Mouse (Mus musculus) MEL (cell line): ENCODE measurements around the gene Col20a1. TPM values are rescaled to one million over a fixed set of nuclear protein-coding genes. Genes with fewer than 3 reads are reported as not detected.

Source experiments
- DNase-seq: peaks from one replicate; pipeline ENCODE4 v3.0.0; 2011; ENCODE audit warnings: low read depth, low spot score
- H3K27ac ChIP-seq: 2 replicates; pipeline ENCODE4 v1.5.1; 2012; ENCODE audit warnings: low read depth, mild to moderate bottlenecking, control low read depth, low read length, moderate library complexity; ENCODE audit not compliant: control insufficient read depth
- H3K27me3 ChIP-seq, 2 experiments: fragments of 150-350 bp in 1 of 2; sonication (generic) in 1 of 2; 2 replicates each; pipeline ENCODE4 v1.6.1; 2012; ENCODE audit warnings: low read length in 2 of 2, mild to moderate bottlenecking in 2 of 2, improper control_type of control experiment in 1 of 2, moderate library complexity in 1 of 2; ENCODE audit not compliant: insufficient read depth in 2 of 2, control insufficient read depth in 1 of 2
- H3K36me3 ChIP-seq, 2 experiments: 2 replicates each; pipeline ENCODE4 v1.6.1; 2012 to 2014; ENCODE audit warnings: low read length in 2 of 2, improper control_type of control experiment in 1 of 2, inconsistent platforms in 1 of 2, mild to moderate bottlenecking in 1 of 2; ENCODE audit not compliant: insufficient read depth in 2 of 2, control insufficient read depth in 1 of 2
- H3K4me1 ChIP-seq, 2 experiments: fragments of 150-350 bp in 1 of 2; sonication (generic) in 1 of 2; 2 replicates each; pipeline ENCODE4 v1.6.1; 2012; ENCODE audit warnings: low read length in 2 of 2, improper control_type of control experiment in 1 of 2, mild to moderate bottlenecking in 1 of 2; ENCODE audit not compliant: insufficient read depth in 2 of 2, control insufficient read depth in 1 of 2
- H3K4me3 ChIP-seq, 2 experiments: fragments of 150-350 bp in 1 of 2; sonication (generic) in 1 of 2; 2 replicates each; pipeline ENCODE4 v1.5.1; 2012; ENCODE audit warnings: low read depth in 2 of 2, low read length in 2 of 2, mild to moderate bottlenecking in 2 of 2, moderate library complexity in 2 of 2, control low read depth in 1 of 2, improper control_type of control experiment in 1 of 2; ENCODE audit not compliant: control insufficient read depth in 1 of 2, insufficient read depth in 1 of 2
- H3K79me2 ChIP-seq: 2 replicates; pipeline ENCODE4 v1.6.1; 2012; ENCODE audit warnings: mild to moderate bottlenecking, low read length, moderate library complexity; ENCODE audit not compliant: control insufficient read depth, poor library complexity, insufficient read depth
- H3K9ac ChIP-seq: 2 replicates; pipeline ENCODE4 v1.6.1; 2012; ENCODE audit warnings: low read depth, mild to moderate bottlenecking, control low read depth, low read length, moderate library complexity; ENCODE audit not compliant: control insufficient read depth, poor library complexity, severe bottlenecking
- H3K9me3 ChIP-seq: fragments of 150-350 bp; sonication (generic); replicated peaks from 2 replicates; pipeline ENCODE4 v1.6.1; 2012; ENCODE audit warnings: mild to moderate bottlenecking, low read length, improper control_type of control experiment, moderate library complexity; ENCODE audit not compliant: insufficient read depth
- CTCF ChIP-seq, 3 experiments: IDR thresholded peaks in 2 of 3; conservative IDR thresholded peaks in 1 of 3; 2 replicates each; pipeline ENCODE4 v1.5.1; 2011 to 2012; ENCODE audit warnings: low read length in 3 of 3, low read depth in 2 of 3, mild to moderate bottlenecking in 2 of 3, improper control_type of control experiment in 1 of 3, inconsistent platforms in 1 of 3, mixed read lengths in 1 of 3, moderate library complexity in 1 of 3; ENCODE audit not compliant: control insufficient read depth in 1 of 3, insufficient read depth in 1 of 3, poor library complexity in 1 of 3, severe bottlenecking in 1 of 3
- ELF1 ChIP-seq: IDR thresholded peaks from 2 replicates; pipeline ENCODE4 v1.6.1; 2014; ENCODE audit warnings: low read depth, mild to moderate bottlenecking, inconsistent platforms, low read length, improper control_type of control experiment, moderate library complexity
- EP300 ChIP-seq, 2 experiments: IDR thresholded peaks; 2 replicates each; pipeline ENCODE4 v1.6.1; 2011; ENCODE audit warnings: improper control_type of control experiment in 2 of 2, low read length in 2 of 2, low read depth in 1 of 2, mild to moderate bottlenecking in 1 of 2
- ETS1 ChIP-seq: IDR thresholded peaks from 2 replicates; pipeline ENCODE4 v1.6.1; 2012; ENCODE audit warnings: low read depth, mild to moderate bottlenecking, inconsistent platforms, low read length, improper control_type of control experiment, moderate library complexity
- HCFC1 ChIP-seq: IDR thresholded peaks from 2 replicates; pipeline ENCODE4 v1.6.1; 2012; ENCODE audit warnings: low read depth, mild to moderate bottlenecking, inconsistent platforms, low read length, improper control_type of control experiment, moderate library complexity
- JUND ChIP-seq: IDR thresholded peaks from 2 replicates; pipeline ENCODE4 v1.6.1; 2011; ENCODE audit warnings: low read depth, mild to moderate bottlenecking, improper control_type of control experiment, low read length
- MAFK ChIP-seq: IDR thresholded peaks from 2 replicates; pipeline ENCODE4 v1.6.1; 2011; ENCODE audit warnings: low read depth, mild to moderate bottlenecking, low read length, improper control_type of control experiment, borderline replicate concordance
- MAX ChIP-seq: IDR thresholded peaks from 2 replicates; pipeline ENCODE4 v1.6.1; 2011; ENCODE audit warnings: low read length, improper control_type of control experiment
- MAZ ChIP-seq: IDR thresholded peaks from 2 replicates; pipeline ENCODE4 v1.6.1; 2012; ENCODE audit warnings: low read depth, mild to moderate bottlenecking, inconsistent platforms, low read length, improper control_type of control experiment
- MEF2A ChIP-seq: IDR thresholded peaks from 2 replicates; pipeline ENCODE4 v1.6.1; 2014; ENCODE audit warnings: low read depth, mild to moderate bottlenecking, inconsistent platforms, low read length, improper control_type of control experiment; ENCODE audit not compliant: poor library complexity, insufficient replicate concordance, severe bottlenecking; ENCODE audit errors: extremely low read depth
- MYC ChIP-seq: IDR thresholded peaks from 2 replicates; pipeline ENCODE4 v1.6.1; 2011; ENCODE audit warnings: low read depth, mild to moderate bottlenecking, low read length, improper control_type of control experiment, moderate library complexity
- POLR2A ChIP-seq, 2 experiments: IDR thresholded peaks; 2 replicates each; pipeline ENCODE4 v1.6.1; 2011 to 2012; ENCODE audit warnings: low read length in 2 of 2, mild to moderate bottlenecking in 2 of 2, control low read depth in 1 of 2, improper control_type of control experiment in 1 of 2, low read depth in 1 of 2, moderate library complexity in 1 of 2; ENCODE audit not compliant: control insufficient read depth in 1 of 2, insufficient read depth in 1 of 2, poor library complexity in 1 of 2
- POLR2AphosphoS5 ChIP-seq: IDR thresholded peaks from 2 replicates; pipeline ENCODE4 v1.6.1; 2012; ENCODE audit warnings: low read depth, borderline replicate concordance, mild to moderate bottlenecking, inconsistent platforms, low read length, moderate library complexity, mixed read lengths
- RAD21 ChIP-seq: IDR thresholded peaks from 2 replicates; pipeline ENCODE4 v1.6.1; 2011; ENCODE audit warnings: mild to moderate bottlenecking, low read depth, low read length, improper control_type of control experiment
- RCOR1 ChIP-seq: IDR thresholded peaks from 2 replicates; pipeline ENCODE4 v1.6.1; 2012; ENCODE audit warnings: low read depth, mild to moderate bottlenecking, inconsistent platforms, low read length, improper control_type of control experiment
- SIN3A ChIP-seq: IDR thresholded peaks from 2 replicates; pipeline ENCODE4 v1.6.1; 2012; ENCODE audit warnings: low read length, improper control_type of control experiment, inconsistent platforms
- SMC3 ChIP-seq: IDR thresholded peaks from 2 replicates; pipeline ENCODE4 v1.6.1; 2011; ENCODE audit warnings: low read depth, low read length, improper control_type of control experiment
- UBTF ChIP-seq: IDR thresholded peaks from 2 replicates; pipeline ENCODE4 v1.6.1; 2012; ENCODE audit warnings: low read depth, mild to moderate bottlenecking, inconsistent platforms, low read length, improper control_type of control experiment, moderate library complexity, borderline replicate concordance; ENCODE audit not compliant: insufficient read depth
- polyA plus RNA-seq, 2 experiments: library from polyadenylated mRNA; stranded (reverse) in 1 of 2; unstranded in 1 of 2; fragments of >175 nt in 1 of 2; fragments of >200 nt in 1 of 2; gene quantifications; 2 replicates each; pipeline versions ENCODE4 v1.2.1 to v1.2.4; 2012; ENCODE audit warnings: low replicate concordance in 2 of 2, low read depth in 1 of 2; ENCODE audit not compliant: insufficient read length in 2 of 2, insufficient read depth in 1 of 2, missing spikeins in 1 of 2
- total RNA-seq: library from RNA; depleted of rRNA; stranded (reverse); fragments of 300-350 nt; gene quantifications from 2 replicates; pipeline ENCODE4 v1.2.3, GENCODE M21; 2012

Col20a1 gene
- total and polyA plus RNA-seq, 3 experiments = 0.23 to 0.40 TPM; not detected in 1

- no peak for TF ChIP-seq MAZ
- no peak for TF ChIP-seq MEF2A
- TF ChIP-seq MAFK = no peak
- no peak for TF ChIP-seq POLR2AphosphoS5
- TF ChIP-seq ELF1 = no peak
- no peak for TF ChIP-seq POLR2A (IDR thresholded peaks at IDR 0.05; ENCODE audit: control insufficient read depth in 1 of 2, insufficient read depth in 1 of 2, low read depth in 1 of 2, low read length in 2 of 2, poor library complexity in 1 of 2)
- TF ChIP-seq CTCF (IDR thresholded peaks at IDR 0.05 in 2 of 3, conservative IDR thresholded peaks at IDR 0.05 in 1 of 3; ENCODE audit: control insufficient read depth in 1 of 3, insufficient read depth in 1 of 3, low read depth in 2 of 3, low read length in 3 of 3, poor library complexity in 1 of 3, severe bottlenecking in 1 of 3) = no peak
- TF ChIP-seq RCOR1 = no peak
- TF ChIP-seq ETS1 = no peak
- no peak for TF ChIP-seq HCFC1
- no peak for TF ChIP-seq UBTF
- no peak for TF ChIP-seq RAD21
- TF ChIP-seq SIN3A = no peak
- TF ChIP-seq SMC3 = no peak
- no peak for TF ChIP-seq MYC
- no peak for TF ChIP-seq EP300 (IDR thresholded peaks at IDR 0.05; ENCODE audit: low read depth in 1 of 2, low read length in 2 of 2)
- H3K27ac ChIP-seq = no peak overlapping the region
- H3K36me3 ChIP-seq = no peaks in the 10 kb centered on the region
- H3K4me1 ChIP-seq = no peaks in the 10 kb centered on the region
- peaks cover 0 to 2% of the 10 kb centered on the region in 2 experiments; a peak in 2 of 4 replicates for H3K27me3 ChIP-seq
- DNase-seq = no peak
- no peaks in the 10 kb centered on the region for H3K79me2 ChIP-seq
- no peaks in the 10 kb centered on the region for H3K9me3 ChIP-seq
- H3K4me3 ChIP-seq = no peak overlapping the region
- H3K9ac ChIP-seq = no peak overlapping the region
These were observed 65.8 kb downstream of the Col20a1 start for GRCm38 (mm10) chr2:181052171-181052570.

- Histone ChIP-seq H3K4me3 (no peak overlapping the region), H3K27me3 (peaks cover 4 to 11% of the 10 kb centered on the region in 2 experiments; a peak in 3 of 4 replicates), H3K9me3 (no peaks in the 10 kb centered on the region), H3K27ac (no peak overlapping the region), H3K36me3 (no peaks in the 10 kb centered on the region), H3K9ac (no peak overlapping the region), H3K4me1 (no peaks in the 10 kb centered on the region), H3K79me2 (no peaks in the 10 kb centered on the region)
- no peak for DNase-seq
- TF ChIP-seq JUND (no peak), ETS1 (no peak), POLR2AphosphoS5 (no peak), MAFK (no peak), MAX (no peak)
These were observed 71.0 kb downstream of the Col20a1 start for GRCm38 (mm10) chr2:181057341-181057740.
